Mouse (Mus musculus) ovary, postnatal 36 days (tissue): ENCODE measurements around the gene Gzmc.
"Not testable (repeated sequence)": the region's sequence is repeated elsewhere in the genome, so short reads cannot be mapped to it uniquely, and the experiment has no call there.

ENCODE experiments used
- DNase-seq: peaks from one replicate; pipeline ENCODE4 v3.0.0; 2022; ENCODE audit warnings: low spot score, mixed read lengths

Gene Gzmc

DNA sequence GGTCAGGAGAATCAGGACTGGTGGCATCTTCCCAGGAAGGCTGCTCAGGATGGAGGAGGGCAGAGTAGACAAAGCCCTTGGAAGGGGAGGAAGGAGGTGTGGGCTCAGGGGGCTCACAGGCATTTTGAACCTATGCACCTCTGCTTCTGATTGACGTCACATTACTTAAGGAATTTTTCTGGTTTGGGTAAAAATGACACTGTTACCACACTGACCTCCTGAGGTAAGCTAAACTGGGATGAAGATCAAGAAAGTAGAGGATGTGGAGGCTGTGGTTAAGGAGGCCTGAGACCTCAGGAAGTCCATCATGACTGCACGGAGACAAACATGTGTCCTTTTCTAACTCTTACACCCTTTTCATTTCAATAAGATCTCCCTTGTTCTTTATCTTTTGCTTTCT is at the start of gene Gzmc:
TSS of gene Gzmc (minus strand) at position 101 of the 400 bp plus-strand sequence.
- no peak for DNase-seq

DNA sequence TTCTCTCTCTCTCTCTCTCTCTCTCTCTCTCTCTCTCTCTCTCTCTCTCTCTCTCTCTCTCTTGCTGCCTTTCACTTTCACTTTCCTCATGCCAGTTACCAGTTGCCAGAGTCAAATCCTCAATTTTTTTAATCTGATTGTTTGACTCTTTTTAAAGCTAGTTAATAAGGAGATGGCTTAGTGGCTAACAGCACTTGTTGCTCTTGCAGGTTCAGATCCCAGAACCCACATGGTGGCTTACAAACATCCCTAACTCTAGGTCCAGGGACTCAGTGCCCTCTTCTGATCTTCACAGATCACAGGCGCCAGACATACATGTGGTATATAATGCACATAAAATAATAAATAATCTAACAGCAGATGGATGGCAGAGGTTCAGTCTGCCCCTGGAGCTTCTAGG is 49.4 kb upstream of the Gzmc start:
- DNase-seq = no peak

DNA sequence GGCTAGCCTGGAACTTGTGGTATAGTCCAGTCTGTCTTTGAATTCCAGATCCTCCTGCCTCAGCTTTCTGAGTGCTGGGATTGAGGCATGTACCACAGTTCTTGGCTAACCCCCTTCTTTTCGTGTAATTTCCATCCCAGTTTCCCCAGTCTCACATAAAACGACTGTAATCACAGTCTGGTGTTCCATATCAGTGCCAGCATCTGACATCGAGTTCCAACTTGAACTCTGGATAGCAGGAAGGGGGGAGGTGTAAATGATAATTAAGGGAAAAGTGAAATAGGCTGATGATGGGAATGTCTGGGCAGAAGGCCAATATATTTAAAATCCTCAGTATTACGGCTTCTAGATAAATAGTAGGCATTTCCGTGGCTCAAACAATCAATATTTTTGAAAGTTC is 46.6 kb upstream of the Gzmc start:
- no peak for DNase-seq

DNA sequence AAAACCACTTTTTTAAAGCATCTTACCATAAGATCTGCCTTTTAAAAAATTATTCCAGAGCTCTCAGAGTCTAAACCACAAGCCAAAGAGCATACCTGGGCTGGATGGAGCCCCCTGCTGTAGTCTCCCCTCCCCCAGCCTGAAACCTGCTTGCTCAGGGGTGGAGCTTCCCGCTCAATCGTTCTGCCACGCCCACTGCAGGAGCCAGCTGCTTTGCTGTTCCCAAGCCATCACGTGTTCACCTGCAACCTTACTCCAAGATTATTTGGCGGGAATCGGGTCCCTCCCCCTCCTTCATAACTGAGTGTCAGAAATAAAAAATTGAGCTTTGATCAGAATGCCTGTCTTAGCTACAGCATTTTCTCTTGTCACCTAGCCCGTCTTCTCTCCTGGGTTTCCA is 44.2 kb upstream of the Gzmc start:
- not testable (repeated sequence) for DNase-seq

DNA sequence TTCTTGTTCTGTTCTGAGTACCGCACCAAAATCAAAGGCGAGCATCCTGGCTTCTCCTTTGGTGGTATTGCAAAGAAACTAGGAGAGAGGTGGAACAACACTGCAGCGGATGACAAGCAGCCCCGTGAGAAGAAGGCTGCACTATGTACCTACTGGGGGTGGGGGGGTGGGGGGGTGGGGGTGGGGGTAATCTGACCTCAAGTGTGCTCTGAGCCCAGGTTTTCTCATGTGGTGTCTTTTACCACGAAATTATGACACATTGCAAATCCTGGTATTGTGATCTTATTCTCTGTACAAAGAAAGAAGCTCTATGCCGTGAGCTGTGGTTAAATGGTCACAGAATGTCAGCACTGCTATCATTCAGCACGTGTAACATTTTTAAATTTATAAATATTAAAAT is 41.6 kb upstream of the Gzmc start:
- DNase-seq = not testable (repeated sequence)

DNA sequence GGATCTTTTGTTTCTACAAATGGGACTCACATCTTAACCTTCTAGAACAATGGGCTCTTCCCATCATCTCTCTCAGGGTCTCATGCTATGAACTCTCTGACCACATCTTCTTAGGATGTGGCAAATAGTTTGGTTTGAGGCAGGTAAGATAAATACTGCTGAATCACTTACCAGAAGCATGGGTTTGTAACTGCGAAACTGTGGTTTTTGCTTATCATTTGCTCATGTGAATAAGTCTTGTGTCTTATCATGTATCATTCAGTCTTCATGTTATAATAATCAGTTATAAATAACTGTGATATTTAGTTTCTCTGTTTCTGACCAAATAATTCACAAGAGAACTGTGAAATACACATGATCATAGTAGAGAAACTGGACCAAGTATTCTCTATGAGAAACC is 31.7 kb upstream of the Gzmc start:
- no peak for DNase-seq

DNA sequence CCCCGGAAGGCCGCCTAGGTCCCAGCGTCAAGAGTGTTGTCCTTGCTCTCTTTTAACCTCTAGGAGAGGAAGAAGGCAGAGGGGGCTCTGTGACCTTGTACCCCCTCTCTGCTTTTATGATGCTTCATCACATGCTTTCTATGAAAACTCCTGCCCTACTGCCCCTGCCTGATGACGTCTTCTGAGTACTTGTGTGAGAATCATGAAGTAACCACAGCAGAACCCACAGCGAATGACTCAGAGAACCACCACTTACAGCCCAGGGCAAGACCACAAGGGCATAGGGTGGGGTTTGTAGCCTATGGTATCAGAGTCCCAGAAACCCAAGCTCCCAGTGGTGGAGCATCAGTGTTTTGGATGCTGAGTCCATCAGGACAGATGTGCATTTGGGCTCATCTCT is 27.7 kb upstream of the Gzmc start, which contains the start of gene Gzmb:
TSS of gene Gzmb (minus strand) at position 108 of the 400 bp plus-strand sequence.
- no peak for DNase-seq

DNA sequence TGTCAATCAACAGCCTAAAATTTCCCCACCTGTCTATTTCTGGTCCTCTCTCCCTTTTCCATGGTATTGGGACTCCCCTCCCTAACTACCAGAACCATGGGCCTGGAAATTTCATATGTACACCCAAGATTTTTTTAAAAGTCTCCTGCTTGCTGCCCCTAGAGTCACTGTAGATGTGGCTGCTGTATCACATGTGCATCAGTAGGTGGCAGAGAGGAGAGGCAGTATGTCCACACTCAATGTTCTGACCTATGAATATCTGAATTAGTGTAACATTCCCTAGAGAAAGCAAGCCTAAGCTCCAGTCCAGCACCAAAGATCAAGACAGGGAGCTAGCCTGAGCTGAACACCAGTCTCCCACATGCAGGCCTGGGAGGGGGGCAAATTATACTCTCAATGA is 6.0 kb upstream of the Gzmc start:
- no peak for DNase-seq

DNA sequence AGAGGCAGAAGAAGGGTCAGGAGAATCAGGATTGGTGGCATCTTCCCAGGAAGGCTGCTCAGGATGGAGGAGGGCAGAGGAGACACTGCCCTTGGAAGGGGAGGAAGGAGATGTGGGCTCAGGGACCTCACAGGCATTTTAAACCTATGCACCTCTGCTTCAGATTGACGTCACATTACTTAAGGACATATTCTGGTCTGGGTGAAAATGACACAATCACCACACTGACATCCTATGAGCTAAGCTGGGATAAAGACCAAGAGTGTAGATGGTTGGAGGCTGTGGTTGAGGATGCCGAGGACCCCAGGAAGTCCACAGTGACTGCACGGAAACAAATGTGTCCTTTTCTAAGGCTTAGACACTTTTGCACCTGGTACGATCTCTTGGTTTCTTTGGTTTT is 23.1 kb downstream of the Gzmc start, which contains the start of gene Gzmf:
TSS of gene Gzmf (minus strand) at position 101 of the 400 bp plus-strand sequence.
- no peak for DNase-seq

DNA sequence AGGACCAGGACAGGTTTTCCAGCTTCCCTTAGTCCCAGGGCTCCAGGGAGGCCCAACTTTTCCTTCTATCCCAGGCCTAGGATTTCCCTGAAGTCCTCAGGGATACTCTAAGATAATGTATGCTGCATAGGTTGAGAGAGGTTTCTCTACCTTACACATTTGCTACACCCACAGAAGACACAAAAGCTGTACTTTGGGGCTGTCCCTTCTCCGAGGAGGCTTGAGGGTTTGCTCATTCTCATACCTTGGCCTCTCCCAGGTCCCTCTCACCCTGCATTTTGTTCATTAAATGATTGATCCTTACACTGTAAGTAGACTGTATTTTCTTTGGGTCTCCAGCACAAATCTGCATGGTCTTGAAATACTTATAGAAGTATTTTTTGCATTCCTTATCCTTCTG is 28.8 kb downstream of the Gzmc start:
- no peak for DNase-seq

DNA sequence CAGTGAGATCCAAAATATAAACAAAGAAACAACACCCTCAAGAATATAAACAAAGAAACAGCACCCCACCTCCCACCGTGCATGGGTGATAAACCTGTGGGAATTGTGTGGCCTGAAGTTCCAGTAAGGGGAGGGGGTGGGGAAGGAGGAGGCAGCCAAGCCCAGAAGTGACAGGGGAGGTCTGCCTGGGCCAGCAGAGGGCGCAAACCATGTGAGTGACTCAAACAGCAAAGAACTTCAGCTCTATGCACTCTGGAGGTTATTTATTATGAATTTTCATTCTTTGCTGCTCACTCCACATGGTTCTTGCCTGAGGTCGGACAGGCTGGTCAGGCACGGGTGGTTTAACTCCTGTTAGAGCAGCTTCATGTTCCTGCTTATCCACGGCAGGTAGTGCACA is 29.4 kb downstream of the Gzmc start:
- peak; percentile 28 for DNase-seq

DNA sequence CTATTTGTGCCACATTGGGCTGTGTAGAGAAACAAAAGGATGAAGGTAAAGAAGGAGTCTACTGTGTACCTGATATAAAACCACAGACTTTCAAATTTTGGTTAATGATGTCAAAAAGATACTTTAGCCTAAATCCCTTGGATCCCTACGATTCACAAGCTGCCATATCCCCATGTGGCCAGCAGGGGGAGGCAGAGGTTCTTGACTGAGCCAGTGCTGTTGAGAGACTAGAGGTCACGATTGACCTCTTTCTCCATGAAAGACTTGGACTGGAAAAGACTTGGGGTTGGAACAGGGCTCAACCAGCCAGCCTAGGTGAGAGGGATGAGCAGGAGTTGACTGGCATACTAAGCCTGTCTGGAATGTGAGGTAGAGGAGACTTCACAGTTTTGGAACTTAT is 30.5 kb downstream of the Gzmc start:
- DNase-seq = peak; percentile 64

DNA sequence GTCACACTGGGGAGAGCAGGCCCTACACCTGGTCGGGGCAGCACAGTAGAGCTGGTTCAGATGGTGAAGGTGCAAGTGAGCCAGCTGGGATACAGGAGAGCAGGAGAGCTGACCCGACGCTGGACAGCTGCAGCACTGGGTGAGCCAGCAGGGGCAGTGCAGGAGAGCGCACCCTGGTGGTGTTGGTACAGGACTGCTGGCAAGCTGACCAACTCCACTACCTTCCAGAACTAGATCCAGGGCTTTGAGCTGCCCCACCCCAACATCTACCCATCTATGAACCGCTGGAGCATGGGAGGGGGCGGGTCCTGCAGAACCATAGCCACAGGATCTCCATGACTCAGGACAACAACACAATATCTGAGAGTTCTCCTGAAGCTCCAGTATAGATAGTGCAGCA is 47.5 kb downstream of the Gzmc start:
- no peak for DNase-seq

DNA sequence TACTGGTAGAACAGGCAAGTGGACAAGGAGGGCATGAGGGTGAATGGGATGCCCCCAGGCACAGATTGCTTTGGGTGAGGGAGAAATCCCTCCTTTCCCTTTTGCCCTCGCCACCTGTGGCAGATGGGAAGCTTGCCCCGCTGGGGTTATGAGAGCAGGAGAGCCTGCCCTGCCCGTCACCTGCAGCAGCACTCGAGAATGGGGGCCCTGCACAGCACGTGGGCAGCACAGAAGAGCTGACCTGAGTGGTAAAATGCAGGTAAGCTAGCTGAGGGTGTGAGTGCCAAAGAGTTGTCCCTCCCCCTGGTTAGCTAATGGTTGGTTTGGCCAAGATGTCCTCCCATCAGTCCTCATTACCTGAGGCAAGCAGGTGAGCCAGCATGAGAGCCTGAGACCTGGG is 47.9 kb downstream of the Gzmc start:
- DNase-seq = no peak
